Mouse (Mus musculus) midbrain, embryonic 10.5 days (tissue): ENCODE results near the gene Zfp286. TPM values are rescaled to one million over a fixed set of nuclear protein-coding genes. Genes with fewer than 3 reads are reported as not detected.
"Not testable (repeated sequence)": the region's sequence is repeated elsewhere in the genome, so short reads cannot be mapped to it uniquely, and the experiment has no call there.

Experiments used
- DNase-seq: peaks from one replicate; pipeline ENCODE4 v3.0.0-alpha.2; 2017; ENCODE audit warnings: low spot score
- H3K27ac ChIP-seq: fragments of 300-500 bp; sonication (generic); replicated peaks from 2 replicates; pipeline ENCODE4 v1.5.1; 2016; ENCODE audit warnings: mild to moderate bottlenecking
- H3K27me3 ChIP-seq: fragments of 300-500 bp; sonication (generic); 2 replicates; pipeline ENCODE4 v1.6.1; 2016; ENCODE audit warnings: low read depth, mild to moderate bottlenecking; ENCODE audit not compliant: poor library complexity, severe bottlenecking
- H3K36me3 ChIP-seq: fragments of 300-500 bp; sonication (generic); 2 replicates; pipeline ENCODE4 v1.6.1; 2016; ENCODE audit warnings: mild to moderate bottlenecking, moderate library complexity
- H3K4me1 ChIP-seq: fragments of 300-500 bp; sonication (generic); 2 replicates; pipeline ENCODE4 v1.6.1; 2016
- H3K4me3 ChIP-seq: fragments of 300-500 bp; sonication (generic); 2 replicates; pipeline ENCODE4 v1.5.1; 2016; ENCODE audit warnings: mild to moderate bottlenecking, moderate library complexity
- H3K9me3 ChIP-seq: fragments of 300-500 bp; sonication (generic); replicated peaks from 2 replicates; pipeline ENCODE4 v1.6.1; 2016; ENCODE audit warnings: mild to moderate bottlenecking
- WGBS: fragments of 180-500 bp; shearing (Covaris S2); methylation state at CpG from one replicate; pipeline ENCODE4 v1.1.7; 2016; 5-methylcytosine and 5-hydroxymethylcytosine counted together
- polyA plus RNA-seq: library from polyadenylated mRNA; unstranded; fragments of >200 nt; fragmentation: Nextera tagmentation; extraction: Ambion mirVana; gene quantifications from 2 replicates; pipeline ENCODE4 v1.2.1, GENCODE M21; 2016

Gene Zfp286
- polyA plus RNA-seq, 1 experiment from 2014 or later = 23.1 TPM

- no peak overlapping the region for H3K27ac ChIP-seq
- no peaks in the 10 kb centered on the region for H3K9me3 ChIP-seq
- DNase-seq = no peak
- H3K36me3 ChIP-seq = no peaks in the 10 kb centered on the region
- WGBS = 92% methylated on average over 11 of the region's 11 CpGs
- peaks cover 10% of the 10 kb centered on the region for H3K4me1 ChIP-seq
- no peak overlapping the region for H3K4me3 ChIP-seq
- peaks cover 37% of the 10 kb centered on the region for H3K27me3 ChIP-seq
These were observed 30.8 kb downstream of the Zfp286 start for GRCm38 (mm10) chr11:62758491-62758890.

- 82% methylated on average over 6 of the region's 6 CpGs for WGBS
- no peak overlapping the region for H3K4me3 ChIP-seq
These were observed 31.4 kb downstream of the Zfp286 start for GRCm38 (mm10) chr11:62757906-62758305.

GRCm38 (mm10) chr11:62757143-62757507, 32.1 kb downstream of the Zfp286 start:
- WGBS = 7% methylated on average over 7 of the region's 7 CpGs
- no peaks in the 10 kb centered on the region for H3K36me3 ChIP-seq

More at GRCm38 (mm10) chr11:62757906-62758305, 31.4 kb downstream of the Zfp286 start:
- Histone ChIP-seq H3K27me3 (peaks cover 37% of the 10 kb centered on the region), H3K9me3 (no peaks in the 10 kb centered on the region), H3K27ac (no peak overlapping the region), H3K36me3 (no peaks in the 10 kb centered on the region), H3K4me1 (peaks cover 10% of the 10 kb centered on the region)
- DNase-seq = no peak

GRCm38 (mm10) chr11:62756456-62757142, 32.7 kb downstream of the Zfp286 start:
- 8% methylated on average over 36 of the region's 36 CpGs for WGBS
- Histone ChIP-seq H3K4me1 (peaks cover 10% of the 10 kb centered on the region), H3K36me3 (no peaks in the 10 kb centered on the region), H3K27ac (no peak overlapping the region; the same call in 1 of the 2 replicates), H3K4me3 (peak overlapping the region; percentile 41), H3K9me3 (no peaks in the 10 kb centered on the region), H3K27me3 (peaks cover 37% of the 10 kb centered on the region)
- DNase-seq = peak; percentile 98

More at GRCm38 (mm10) chr11:62757143-62757507, 32.1 kb downstream of the Zfp286 start:
- H3K9me3 ChIP-seq = no peaks in the 10 kb centered on the region
- peak overlapping the region; percentile 41 for H3K4me3 ChIP-seq
- DNase-seq = no peak
- no peak overlapping the region; the same call in 1 of the 2 replicates for H3K27ac ChIP-seq
- H3K27me3 ChIP-seq = peaks cover 37% of the 10 kb centered on the region
- H3K4me1 ChIP-seq = peaks cover 10% of the 10 kb centered on the region

- peaks cover 10% of the 10 kb centered on the region for H3K4me1 ChIP-seq
- H3K27me3 ChIP-seq = peaks cover 40% of the 10 kb centered on the region
- H3K36me3 ChIP-seq = no peaks in the 10 kb centered on the region
- no peaks in the 10 kb centered on the region for H3K9me3 ChIP-seq
- H3K4me3 ChIP-seq = no peak within 1 kb of the TSS
- WGBS = 89% methylated on average over 8 of the region's 8 CpGs
- no peak for DNase-seq
- H3K27ac ChIP-seq = no peak within 1 kb of the TSS
These were observed 36.5 kb downstream of the Zfp286 start, which contains the start of gene Gm10428 for GRCm38 (mm10) chr11:62752780-62753179. Gm10428 (plus strand) TSS chr11:62753100.

GRCm38 (mm10) chr11:62752191-62752590, 37.1 kb downstream of the Zfp286 start:
- no peaks in the 10 kb centered on the region for H3K9me3 ChIP-seq
- DNase-seq = no peak
- no peaks in the 10 kb centered on the region for H3K36me3 ChIP-seq
- H3K4me1 ChIP-seq = peaks cover 9% of the 10 kb centered on the region
- 82% methylated on average over 11 of the region's 11 CpGs for WGBS
- no peak overlapping the region for H3K27ac ChIP-seq
- peaks cover 40% of the 10 kb centered on the region for H3K27me3 ChIP-seq
- no peak overlapping the region for H3K4me3 ChIP-seq

GRCm38 (mm10) chr11:62749445-62749844, 39.8 kb downstream of the Zfp286 start:
- H3K4me3 ChIP-seq, H3K36me3 ChIP-seq, H3K9me3 ChIP-seq, DNase-seq, H3K4me1 ChIP-seq, H3K27ac ChIP-seq: not testable (repeated sequence)
- WGBS = 93% methylated on average over 13 of the region's 13 CpGs
- H3K27me3 ChIP-seq = peaks cover 43% of the 10 kb centered on the region

- H3K9me3 ChIP-seq = no peaks in the 10 kb centered on the region
- WGBS = 85% methylated on average over 4 of the region's 4 CpGs
- H3K27ac ChIP-seq = no peak overlapping the region
- no peak overlapping the region for H3K4me3 ChIP-seq
- peaks cover 45% of the 10 kb centered on the region for H3K27me3 ChIP-seq
- DNase-seq = no peak
- no peaks in the 10 kb centered on the region for H3K36me3 ChIP-seq
- H3K4me1 ChIP-seq = peaks cover 8% of the 10 kb centered on the region
These were observed 41.2 kb downstream of the Zfp286 start for GRCm38 (mm10) chr11:62748062-62748461.

GRCm38 (mm10) chr11:62747227-62747626, 42.0 kb downstream of the Zfp286 start:
- no peak overlapping the region for H3K27ac ChIP-seq
- 76% methylated on average over 9 of the region's 9 CpGs for WGBS
- H3K27me3 ChIP-seq = peaks cover 45% of the 10 kb centered on the region
- peaks cover 8% of the 10 kb centered on the region for H3K4me1 ChIP-seq
- no peaks in the 10 kb centered on the region for H3K9me3 ChIP-seq
- no peaks in the 10 kb centered on the region for H3K36me3 ChIP-seq
- DNase-seq = no peak
- H3K4me3 ChIP-seq = no peak overlapping the region

GRCm38 (mm10) chr11:62746001-62746533, 43.2 kb downstream of the Zfp286 start:
- no peaks in the 10 kb centered on the region for H3K9me3 ChIP-seq
- H3K36me3 ChIP-seq = no peaks in the 10 kb centered on the region
- H3K4me1 ChIP-seq = peaks cover 8% of the 10 kb centered on the region
- H3K27me3 ChIP-seq = peaks cover 43% of the 10 kb centered on the region
- H3K4me3 ChIP-seq = peak overlapping the region; percentile 56
- 3% methylated on average over 27 of the region's 27 CpGs for WGBS
- no peak overlapping the region for H3K27ac ChIP-seq
- DNase-seq = peak; percentile 71

- DNase-seq = peak; percentile 68
- 47% methylated on average over 5 of the region's 5 CpGs for WGBS
- no peaks in the 10 kb centered on the region for H3K9me3 ChIP-seq
- H3K4me3 ChIP-seq = no peak overlapping the region
- H3K27ac ChIP-seq = no peak overlapping the region
- H3K36me3 ChIP-seq = no peaks in the 10 kb centered on the region
- peaks cover 39% of the 10 kb centered on the region for H3K27me3 ChIP-seq
- peaks cover 8% of the 10 kb centered on the region for H3K4me1 ChIP-seq
These were observed 45.2 kb downstream of the Zfp286 start for GRCm38 (mm10) chr11:62744103-62744502.

- H3K27ac ChIP-seq = no peak overlapping the region
- 78% methylated on average over 10 of the region's 10 CpGs for WGBS
- peaks cover 8% of the 10 kb centered on the region for H3K4me1 ChIP-seq
- H3K36me3 ChIP-seq = no peaks in the 10 kb centered on the region
- no peaks in the 10 kb centered on the region for H3K9me3 ChIP-seq
- peaks cover 25% of the 10 kb centered on the region for H3K27me3 ChIP-seq
- DNase-seq = no peak
- H3K4me3 ChIP-seq = no peak overlapping the region
These were observed 46.9 kb downstream of the Zfp286 start for GRCm38 (mm10) chr11:62742261-62742957.

- no peaks in the 10 kb centered on the region for H3K36me3 ChIP-seq
- H3K9me3 ChIP-seq = no peaks in the 10 kb centered on the region
- no peak overlapping the region for H3K4me3 ChIP-seq
- 92% methylated on average over 2 of the region's 2 CpGs for WGBS
- H3K27ac ChIP-seq = no peak overlapping the region
- peaks cover 4% of the 10 kb centered on the region; the same call in 1 of the 2 replicates for H3K4me1 ChIP-seq
- peaks cover 13% of the 10 kb centered on the region for H3K27me3 ChIP-seq
- DNase-seq = no peak
These were observed 48.1 kb downstream of the Zfp286 start for GRCm38 (mm10) chr11:62741186-62741585.
